Mouse (Mus musculus) lung, postnatal 0 days (tissue): ENCODE data around the gene Hectd3. TPM values are rescaled to one million over a fixed set of nuclear protein-coding genes. Genes with fewer than 3 reads are reported as not detected.

Experiments
- ATAC-seq: fragments of 200-750 bp; cut with Nextera tagmentation; 2 replicates; pipeline ENCODE4 v1.8.0; 2017; ENCODE audit warnings: moderate library complexity
- DNase-seq: peaks from one replicate; pipeline ENCODE4 v3.0.0-alpha.2; 2016; ENCODE audit warnings: low spot score
- H3K27ac ChIP-seq: fragments of 300-500 bp; sonication (generic); 2 replicates; pipeline ENCODE4 v1.5.1; 2014; ENCODE audit warnings: antibody characterized with exemption, mild to moderate bottlenecking, low read length, mixed read lengths
- H3K27me3 ChIP-seq: fragments of 300-500 bp; sonication (generic); replicated peaks from 2 replicates; pipeline ENCODE4 v1.6.1; 2014; ENCODE audit warnings: low read length, mixed read lengths; ENCODE audit not compliant: insufficient read depth
- H3K36me3 ChIP-seq: fragments of 300-500 bp; sonication (generic); 2 replicates; pipeline ENCODE4 v1.6.1; 2014; ENCODE audit warnings: low read length, mixed read lengths; ENCODE audit not compliant: insufficient read depth
- H3K4me1 ChIP-seq: fragments of 300-500 bp; sonication (generic); 2 replicates; pipeline ENCODE4 v1.6.1; 2014; ENCODE audit warnings: antibody characterized with exemption, low read depth, low read length, mixed read lengths; ENCODE audit not compliant: insufficient read depth
- H3K4me2 ChIP-seq: fragments of 300-500 bp; sonication (generic); replicated peaks from 2 replicates; pipeline ENCODE4 v1.6.1; 2014; ENCODE audit warnings: low read depth, mild to moderate bottlenecking, low read length, moderate library complexity, mixed read lengths
- H3K4me3 ChIP-seq: fragments of 300-500 bp; sonication (generic); 2 replicates; pipeline ENCODE4 v1.5.1; 2014; ENCODE audit warnings: low read depth, low read length
- H3K9ac ChIP-seq: fragments of 300-500 bp; sonication (generic); replicated peaks from 2 replicates; pipeline ENCODE4 v1.6.1; 2014; ENCODE audit warnings: low read depth, mild to moderate bottlenecking
- H3K9me3 ChIP-seq: fragments of 300-500 bp; sonication (generic); 2 replicates; pipeline ENCODE4 v1.6.1; 2016; ENCODE audit warnings: low read length, mixed read lengths
- CTCF ChIP-seq: IDR thresholded peaks from 2 replicates; pipeline ENCODE4 v1.5.1; 2016; ENCODE audit warnings: antibody characterized with exemption, mild to moderate bottlenecking
- EP300 ChIP-seq: IDR thresholded peaks from 2 replicates; pipeline ENCODE4 v1.6.1; 2016; ENCODE audit warnings: antibody characterized with exemption, mild to moderate bottlenecking, control low read depth
- WGBS: fragments of 180-500 bp; shearing (Covaris S2); extraction: QIAGEN DNeasy Blood & Tissue Kit; methylation state at CpG from one replicate; pipeline ENCODE4 v1.1.7; 2014; 5-methylcytosine and 5-hydroxymethylcytosine counted together
- polyA plus RNA-seq: library from polyadenylated mRNA; unstranded; fragments of >200 nt; fragmentation: Nextera tagmentation; extraction: Ambion mirVana; gene quantifications from 2 replicates; pipeline ENCODE4 v1.2.1, GENCODE M21; 2015

Gene Hectd3
- polyA plus RNA-seq: 9.6 and 10.2 TPM in 2 replicates

DNA sequence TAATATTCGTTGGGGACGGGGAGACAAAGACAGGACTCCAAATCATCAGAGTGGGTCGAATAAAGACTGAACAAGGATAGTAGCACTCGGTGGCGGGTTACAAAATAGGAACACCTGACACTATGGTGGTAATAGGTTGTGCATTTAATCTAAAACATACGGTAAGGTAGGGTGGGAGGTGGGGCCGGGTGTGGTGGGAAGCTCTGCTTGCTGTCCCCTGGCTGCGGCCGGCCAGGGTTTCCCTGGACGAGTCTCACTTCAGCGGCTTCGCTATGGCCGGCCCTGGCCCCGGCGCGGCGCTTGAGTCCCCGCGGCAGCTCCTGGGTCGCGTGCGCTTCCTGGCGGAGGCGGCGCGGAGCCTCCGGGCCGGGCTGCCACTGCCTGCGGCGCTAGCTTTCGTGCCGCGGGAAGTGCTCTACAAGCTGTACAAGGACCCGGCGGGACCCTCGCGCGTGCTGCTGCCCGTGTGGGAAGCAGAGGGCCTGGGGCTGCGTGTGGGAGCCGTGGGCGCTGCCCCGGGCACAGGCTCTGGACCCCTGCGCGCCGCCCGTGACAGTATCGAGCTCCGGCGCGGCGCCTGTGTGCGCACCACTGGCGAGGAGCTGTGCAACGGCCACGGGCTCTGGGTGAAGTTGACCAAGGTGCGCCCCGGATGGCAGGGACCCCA is at the start of gene Hectd3:
Gene Hectd3, plus strand, starts transcription at position 187 of the 667 bp plus-strand sequence.
- WGBS: 2% methylated on average over 49 of the region's 58 CpGs

DNA sequence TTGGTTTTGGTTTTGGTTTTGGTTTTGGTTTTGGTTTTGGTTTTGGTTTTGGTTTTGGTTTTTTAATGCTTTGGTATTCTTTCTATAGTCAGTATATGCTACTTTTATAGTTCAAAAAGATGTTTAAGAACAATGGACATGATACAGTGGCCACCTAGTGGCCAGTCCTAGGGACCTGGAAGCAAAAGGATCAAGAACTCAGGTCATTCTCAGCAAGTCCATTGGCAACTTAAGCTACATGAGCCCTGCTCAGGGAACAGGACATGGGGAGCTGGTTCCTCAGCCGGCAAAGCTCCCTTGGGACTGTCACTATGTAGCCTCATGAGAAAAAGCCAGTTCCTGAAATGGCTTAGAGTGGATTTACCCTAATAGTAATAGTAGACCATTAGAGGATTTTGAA is 43.5 kb upstream of the Hectd3 start:
- Histone ChIP-seq H3K9ac (no peak overlapping the region), H3K27ac (no peak overlapping the region), H3K36me3 (no peaks in the 10 kb centered on the region), H3K27me3 (no peaks in the 10 kb centered on the region), H3K4me1 (no peaks in the 10 kb centered on the region), H3K4me3 (no peak overlapping the region), H3K4me2 (no peak overlapping the region), H3K9me3 (no peaks in the 10 kb centered on the region)
- ATAC-seq (no peak), DNase-seq (peak; percentile 12)
- no peak for TF ChIP-seq EP300
- TF ChIP-seq CTCF: peak; percentile 27; the same call in 1 of the 2 replicates
- 42% methylated on average over 1 of the region's 1 CpGs for WGBS

More for the DNA sequence above, at the start of gene Hectd3:
- Histone ChIP-seq H3K27ac (peak within 1 kb of the TSS; percentile 80), H3K4me3 (peak within 1 kb of the TSS; percentile 91), H3K27me3 (no peaks in the 10 kb centered on the region), H3K4me1 (peaks cover 14% of the 10 kb centered on the region), H3K36me3 (peaks cover 7% of the 10 kb centered on the region; the same call in 1 of the 2 replicates), H3K4me2 (peak within 1 kb of the TSS; percentile 96), H3K9me3 (no peaks in the 10 kb centered on the region), H3K9ac (peak within 1 kb of the TSS; percentile 82)
- DNase-seq (peak; percentile 78), ATAC-seq (peak; percentile 60)
- peak; percentile 10; the same call in 1 of the 2 replicates for TF ChIP-seq CTCF
- TF ChIP-seq EP300: no peak

DNA sequence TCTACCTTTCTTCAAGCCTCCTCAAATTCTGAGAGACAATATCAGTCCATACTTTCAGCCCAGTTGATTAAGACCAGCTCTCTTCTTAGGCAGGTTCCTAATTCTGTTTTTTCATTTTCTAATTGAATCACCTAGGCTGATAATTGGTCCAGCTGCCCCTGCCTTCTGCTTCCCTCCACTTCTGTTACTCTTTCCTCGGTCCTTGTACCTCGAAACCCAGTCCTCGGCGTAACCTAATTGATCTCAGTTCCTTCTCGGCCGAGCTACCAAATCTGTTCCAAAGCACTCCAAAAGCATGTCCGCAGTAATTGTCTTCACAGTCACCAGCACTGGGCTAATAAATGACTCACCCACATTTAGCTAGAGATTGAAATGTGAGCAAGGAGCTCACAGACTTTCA is 40.2 kb upstream of the Hectd3 start:
- H3K9ac ChIP-seq: no peak overlapping the region
- TF ChIP-seq EP300: no peak
- no peak overlapping the region for H3K27ac ChIP-seq
- no peak overlapping the region for H3K4me2 ChIP-seq
- DNase-seq: no peak
- ATAC-seq: no peak
- 83% methylated on average over 7 of the region's 7 CpGs for WGBS
- no peaks in the 10 kb centered on the region for H3K4me1 ChIP-seq
- H3K4me3 ChIP-seq: no peak overlapping the region
- no peaks in the 10 kb centered on the region for H3K27me3 ChIP-seq
- no peaks in the 10 kb centered on the region for H3K36me3 ChIP-seq
- H3K9me3 ChIP-seq: no peaks in the 10 kb centered on the region

DNA sequence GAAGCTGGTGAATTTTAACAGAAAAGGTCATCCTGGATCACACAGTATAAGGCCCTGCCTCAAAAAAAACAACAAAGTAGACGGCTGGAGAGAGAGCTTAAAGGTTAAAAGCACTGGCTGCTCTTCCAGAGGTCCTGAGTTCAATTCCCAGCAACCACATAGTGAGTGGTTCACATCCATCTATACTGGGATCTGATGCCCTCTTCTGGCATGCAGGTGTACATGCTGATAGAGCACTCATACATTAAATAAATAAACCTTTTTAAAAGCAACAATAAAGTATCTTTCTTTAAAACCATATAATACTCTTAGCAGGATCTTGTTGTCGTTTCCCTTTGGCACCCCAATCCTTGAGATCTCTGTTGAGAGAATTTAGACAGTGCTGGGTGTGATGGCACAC is 18.6 kb upstream of the Hectd3 start:
- H3K27me3 ChIP-seq: no peaks in the 10 kb centered on the region
- H3K27ac ChIP-seq: no peak overlapping the region
- 53% methylated on average over 2 of the region's 2 CpGs for WGBS
- H3K36me3 ChIP-seq: no peaks in the 10 kb centered on the region
- no peak overlapping the region for H3K9ac ChIP-seq
- peak; percentile 29 for TF ChIP-seq CTCF
- no peak for TF ChIP-seq EP300
- H3K9me3 ChIP-seq: no peaks in the 10 kb centered on the region
- ATAC-seq (no peak), DNase-seq (no peak)
- no peak overlapping the region for H3K4me3 ChIP-seq
- no peak overlapping the region for H3K4me2 ChIP-seq
- H3K4me1 ChIP-seq: no peaks in the 10 kb centered on the region

DNA sequence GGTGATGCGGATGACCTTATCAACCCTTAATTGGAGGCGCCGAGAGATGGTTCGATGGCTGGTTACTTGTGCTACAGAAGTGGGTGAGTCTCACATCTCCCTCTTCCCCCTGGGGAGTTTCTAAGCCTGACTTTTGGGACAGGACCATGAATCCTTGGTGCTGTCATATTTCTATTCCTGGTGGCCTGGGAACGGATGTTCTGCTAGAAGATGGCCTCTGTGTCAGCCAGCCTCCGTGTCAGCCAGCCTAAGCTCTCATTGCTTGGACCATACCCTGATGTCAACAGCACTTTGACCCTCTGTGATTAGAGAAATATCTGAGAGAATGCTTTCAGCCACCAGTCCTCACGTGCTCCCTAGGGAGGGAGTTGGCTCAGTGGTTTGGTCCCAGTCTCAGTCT is 9.4 kb upstream of the Hectd3 start:
- Histone ChIP-seq H3K4me1 (no peaks in the 10 kb centered on the region), H3K27me3 (no peaks in the 10 kb centered on the region), H3K4me2 (no peak overlapping the region), H3K27ac (no peak overlapping the region), H3K9me3 (no peaks in the 10 kb centered on the region), H3K36me3 (no peaks in the 10 kb centered on the region), H3K9ac (no peak overlapping the region), H3K4me3 (no peak overlapping the region)
- no peak for DNase-seq
- WGBS: 85% methylated on average over 7 of the region's 7 CpGs
- ATAC-seq: no peak
- TF ChIP-seq CTCF (no peak), EP300 (no peak)

DNA sequence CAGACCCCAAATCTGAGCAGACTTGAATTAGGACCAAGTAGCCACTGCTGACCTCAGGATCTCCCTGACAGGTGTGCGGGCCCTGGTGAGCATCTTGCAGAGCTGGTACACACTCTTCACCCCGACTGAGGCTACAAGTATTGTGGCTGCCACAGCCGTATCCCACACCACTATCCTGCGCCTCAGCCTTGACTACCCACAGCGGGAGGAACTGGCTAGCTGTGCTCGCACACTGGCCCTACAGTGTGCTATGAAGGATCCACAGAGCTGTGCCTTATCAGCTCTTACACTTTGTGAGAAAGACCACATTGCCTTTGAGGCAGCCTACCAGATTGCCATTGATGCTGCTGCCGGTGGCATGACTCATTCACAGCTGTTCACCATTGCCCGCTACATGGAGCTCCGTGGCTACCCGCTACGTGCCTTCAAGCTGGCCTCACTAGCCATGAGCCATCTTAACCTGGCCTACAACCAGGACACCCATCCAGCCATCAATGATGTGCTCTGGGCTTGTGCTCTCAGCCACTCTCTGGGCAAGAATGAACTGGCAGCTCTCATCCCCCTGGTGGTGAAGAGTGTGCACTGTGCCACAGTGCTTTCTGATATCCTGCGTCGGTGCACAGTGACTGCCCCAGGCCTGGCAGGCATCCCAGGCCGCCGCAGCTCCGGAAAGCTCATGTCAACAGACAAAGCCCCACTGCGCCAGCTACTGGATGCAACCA is 8.6 kb upstream of the Hectd3 start:
- ATAC-seq (peak; percentile 92), DNase-seq (peak; percentile 84)
- H3K27ac ChIP-seq: no peak overlapping the region
- H3K36me3 ChIP-seq: no peaks in the 10 kb centered on the region; the same call in 1 of the 2 replicates
- H3K9ac ChIP-seq: no peak overlapping the region
- no peaks in the 10 kb centered on the region for H3K9me3 ChIP-seq
- TF ChIP-seq CTCF (peak; percentile 93), EP300 (no peak)
- H3K4me3 ChIP-seq: no peak overlapping the region
- WGBS: 59% methylated on average over 17 of the region's 17 CpGs
- H3K27me3 ChIP-seq: no peaks in the 10 kb centered on the region
- no peak overlapping the region for H3K4me2 ChIP-seq
- H3K4me1 ChIP-seq: no peaks in the 10 kb centered on the region
